Mouse (Mus musculus) spleen, adult 2 months (tissue): ENCODE measurements around the gene Art4.

Experiments used
- CTCF ChIP-seq: fragments of 200-500 bp; IDR thresholded peaks from 2 replicates; pipeline ENCODE4 v1.5.1; 2011; ENCODE audit warnings: mild to moderate bottlenecking, inconsistent platforms; ENCODE audit not compliant: insufficient read depth, insufficient read length, insufficient replicate concordance; ENCODE audit errors: extremely low read depth
- POLR2A ChIP-seq: fragments of 200-500 bp; IDR thresholded peaks from 2 replicates; pipeline ENCODE4 v1.6.1; 2011; ENCODE audit warnings: low read depth, low read length, inconsistent platforms

- TF ChIP-seq POLR2A (no peak), CTCF (no peak)
Observed at GRCm38 (mm10) chr6:136801274-136801673, 56.3 kb downstream of the Art4 start.
